Mouse (Mus musculus): ENCODE data around the gene Tmem266. TPM values are rescaled to one million over a fixed set of nuclear protein-coding genes. Genes with fewer than 3 reads are reported as not detected.

Tmem266 gene
- polyA plus RNA-seq (2015; fragmentation: Illumina TruSeq; extraction: RNeasy Lipid Tissue Mini Kit (QIAGEN cat#74804); ENCODE audit: low read depth, low replicate concordance) = 7.3 TPM

GRCm38 (mm10) chr9:55326515-55327233 lies at the start of gene Tmem266, which contains the start of gene Nrg4:
Gene Tmem266, plus strand, starts transcription at chr9:55326913.
Gene Nrg4, minus strand, starts transcription at chr9:55326844.

Other genes with a start within 250 kb of the Tmem266 start
- gene Ube2q2, start 178.1 kb upstream of the Tmem266 start, polyA plus RNA-seq (2015; fragmentation: Illumina TruSeq; extraction: RNeasy Lipid Tissue Mini Kit (QIAGEN cat#74804); ENCODE audit: low read depth, low replicate concordance) = 83.5 TPM
- gene Fbxo22, start 118.0 kb upstream of the Tmem266 start, polyA plus RNA-seq (2015; fragmentation: Illumina TruSeq; extraction: RNeasy Lipid Tissue Mini Kit (QIAGEN cat#74804); ENCODE audit: low read depth, low replicate concordance) = 41.9 TPM
- 0.46 TPM for gene Nrg4, start 69 bp upstream of the Tmem266 start, polyA plus RNA-seq (2015; fragmentation: Illumina TruSeq; extraction: RNeasy Lipid Tissue Mini Kit (QIAGEN cat#74804); ENCODE audit: low read depth, low replicate concordance)
- gene Etfa, start 185.3 kb downstream of the Tmem266 start, polyA plus RNA-seq (2015; fragmentation: Illumina TruSeq; extraction: RNeasy Lipid Tissue Mini Kit (QIAGEN cat#74804); ENCODE audit: low read depth, low replicate concordance) = 67.2 TPM
- gene Isl2, start 211.8 kb downstream of the Tmem266 start, polyA plus RNA-seq (2015; fragmentation: Illumina TruSeq; extraction: RNeasy Lipid Tissue Mini Kit (QIAGEN cat#74804); ENCODE audit: low read depth, low replicate concordance) = not detected